Mouse (Mus musculus) adrenal gland, adult 2 months (tissue): Measurements from ENCODE around the gene Speer4b. TPM values are rescaled to one million over a fixed set of nuclear protein-coding genes. Genes with fewer than 3 reads are reported as not detected.
"Not testable (repeated sequence)": the region's sequence is repeated elsewhere in the genome, so short reads cannot be mapped to it uniquely, and the experiment has no call there.

ENCODE experiments used
- DNase-seq: peaks from one replicate; pipeline ENCODE4 v3.0.0; 2021
- long read RNA-seq: library from polyadenylated mRNA; stranded (forward); transcript quantifications from one replicate; pipeline ENCODE4 v2.0.0, GENCODE M21; 2021
- polyA plus RNA-seq: library from polyadenylated mRNA; depleted of rRNA; stranded (reverse); fragments of >200 nt; gene quantifications from 2 replicates; pipeline ENCODE4 v1.2.3, GENCODE M21; 2012; rRNA removed
- total RNA-seq, 2 experiments: library from RNA; stranded (reverse); gene quantifications; 2 replicates each; pipeline ENCODE4 v1.2.3; 2021

Gene Speer4b
- total RNA-seq (not detected), polyA plus RNA-seq (not detected in 2 replicates)
- long read RNA-seq: 0 reads

DNA sequence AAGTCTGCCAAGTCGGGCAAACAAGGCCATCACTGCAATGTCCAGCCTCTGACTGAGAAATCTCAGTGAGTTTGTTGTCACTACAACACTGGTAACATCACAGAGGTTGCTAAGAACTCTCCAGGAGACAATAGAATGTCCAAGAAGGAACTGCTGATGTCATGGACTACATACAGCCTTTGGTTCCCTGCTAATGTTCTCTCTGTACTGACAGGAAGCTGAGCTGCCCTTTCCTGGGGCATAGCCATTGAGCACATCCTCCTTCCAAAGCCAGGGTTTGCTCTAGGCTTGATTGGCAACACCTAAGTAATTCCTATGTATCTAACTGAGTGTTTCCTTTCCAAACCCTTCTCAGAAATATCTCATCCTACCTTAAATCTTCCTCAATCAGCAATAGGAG lies at the start of gene Speer4b:
TSS of gene Speer4b (minus strand) at position 101 of the 400 bp plus-strand sequence.
- DNase-seq: not testable (repeated sequence)

DNA sequence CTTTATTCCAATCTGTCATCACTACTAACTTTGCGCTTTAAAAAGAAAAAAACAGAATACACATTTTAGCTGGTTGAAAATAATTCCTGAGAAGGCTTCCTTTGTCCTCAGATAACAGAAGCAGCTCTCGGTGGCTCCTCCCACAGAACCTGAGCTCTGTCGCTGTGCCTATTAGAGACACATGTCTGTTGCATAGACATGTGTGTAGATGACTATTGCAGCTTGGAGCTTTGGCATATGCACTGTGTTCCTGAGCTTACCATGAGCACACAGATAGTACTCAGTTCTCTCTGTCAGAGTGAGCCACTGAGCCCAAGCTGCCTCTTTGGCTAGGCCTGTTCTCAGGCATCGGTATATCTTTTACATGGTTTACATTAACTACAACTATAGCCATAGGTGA lies 48.1 kb upstream of the Speer4b start:
- DNase-seq: no peak

DNA sequence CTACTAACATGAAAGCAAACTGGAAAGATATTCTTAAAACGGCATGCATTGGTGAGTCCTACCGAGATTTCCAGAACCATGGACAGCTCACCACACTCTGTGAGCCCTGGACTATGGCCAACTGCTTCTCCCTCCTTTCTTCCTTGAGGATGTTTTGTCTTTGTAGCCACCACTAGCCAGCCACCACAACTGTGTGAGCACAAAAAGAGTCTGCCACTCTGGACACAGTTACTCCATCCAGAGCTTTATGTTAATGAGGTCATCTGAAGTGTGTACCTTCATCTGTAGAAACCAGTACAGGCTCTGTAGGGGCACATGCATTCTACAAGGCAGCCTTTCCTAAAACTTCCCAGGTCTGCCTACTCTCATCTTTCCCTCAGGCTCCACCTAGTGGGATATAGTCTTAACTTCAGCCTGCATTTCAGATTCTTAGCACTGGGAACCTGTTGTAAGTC lies 43.6 kb upstream of the Speer4b start:
- DNase-seq: peak; percentile 42

DNA sequence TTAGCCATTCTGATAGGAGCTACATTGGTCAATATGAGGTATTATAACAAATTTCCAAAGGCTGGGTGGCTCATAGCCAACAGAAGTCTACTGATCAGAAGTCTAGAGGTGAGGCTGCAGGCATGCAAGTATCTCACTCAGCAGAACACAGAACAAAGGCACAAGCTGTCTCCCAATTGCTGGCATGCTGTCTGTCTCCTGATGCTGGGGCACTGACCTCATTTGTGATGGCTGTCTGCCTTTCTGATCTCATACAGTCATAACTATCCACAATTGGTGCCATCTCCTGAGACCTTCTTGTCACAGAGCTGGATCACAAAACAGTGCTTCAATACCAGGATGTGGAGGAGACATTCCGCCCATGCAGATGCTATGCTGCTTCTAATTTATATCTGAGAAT lies 25.7 kb upstream of the Speer4b start:
- DNase-seq: no peak

DNA sequence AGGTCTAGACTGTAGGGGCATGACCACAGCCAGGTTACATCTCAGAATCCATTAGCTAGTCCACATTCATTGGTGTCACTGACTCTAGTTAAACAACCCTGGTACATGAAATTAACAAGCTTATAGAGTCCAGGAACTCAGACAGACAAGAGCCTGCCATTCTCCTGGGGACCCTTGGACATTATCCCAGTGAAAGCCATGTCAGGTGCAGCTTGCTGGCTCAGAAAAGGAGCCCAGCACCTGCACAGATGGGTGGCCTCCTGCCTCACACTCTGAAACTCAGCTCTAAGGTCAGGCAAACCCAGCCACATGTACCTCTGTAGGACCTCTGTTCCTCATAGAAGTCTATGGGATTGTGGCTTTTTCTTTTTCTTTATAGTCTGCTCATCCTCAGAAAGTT lies 17.5 kb upstream of the Speer4b start:
- DNase-seq: no peak

DNA sequence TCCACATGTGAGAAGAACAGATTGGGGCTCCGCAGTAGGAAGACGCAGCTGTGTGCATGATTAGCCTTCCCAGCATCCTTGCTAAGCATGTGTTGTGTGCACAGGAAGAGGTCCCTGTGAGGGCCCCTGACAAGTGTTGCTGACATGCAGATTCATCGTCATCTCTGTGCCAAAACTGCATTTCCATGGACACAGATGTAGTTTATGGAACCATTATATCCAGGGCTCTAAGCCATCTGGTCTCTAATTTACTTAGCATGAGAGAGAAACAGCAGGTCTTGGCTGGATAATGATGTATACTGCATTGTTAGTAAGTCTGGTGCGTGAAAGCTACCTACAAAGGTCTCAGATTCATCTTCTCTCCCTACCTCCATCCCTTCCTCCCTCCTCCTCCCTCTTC lies 10.3 kb downstream of the Speer4b start:
- DNase-seq: no peak

DNA sequence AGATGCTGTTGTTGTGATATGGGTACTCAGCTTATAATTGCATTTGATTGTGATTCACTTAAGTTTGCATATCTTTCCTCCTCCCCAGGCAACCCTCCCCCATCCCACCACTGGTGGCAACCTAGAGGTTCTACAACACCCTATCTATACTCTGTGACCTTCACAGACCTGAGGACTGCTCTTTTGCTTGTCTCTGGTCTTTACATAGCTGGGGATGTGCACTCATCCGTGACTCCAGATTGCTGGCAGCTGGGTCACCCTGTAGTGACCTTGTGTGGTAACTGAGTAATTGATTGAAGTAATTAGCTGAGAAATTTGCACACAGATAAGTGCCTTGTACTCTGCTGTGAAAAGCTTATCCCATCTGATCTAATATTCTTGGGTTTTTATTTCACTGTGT lies 15.1 kb downstream of the Speer4b start:
- DNase-seq: no peak

DNA sequence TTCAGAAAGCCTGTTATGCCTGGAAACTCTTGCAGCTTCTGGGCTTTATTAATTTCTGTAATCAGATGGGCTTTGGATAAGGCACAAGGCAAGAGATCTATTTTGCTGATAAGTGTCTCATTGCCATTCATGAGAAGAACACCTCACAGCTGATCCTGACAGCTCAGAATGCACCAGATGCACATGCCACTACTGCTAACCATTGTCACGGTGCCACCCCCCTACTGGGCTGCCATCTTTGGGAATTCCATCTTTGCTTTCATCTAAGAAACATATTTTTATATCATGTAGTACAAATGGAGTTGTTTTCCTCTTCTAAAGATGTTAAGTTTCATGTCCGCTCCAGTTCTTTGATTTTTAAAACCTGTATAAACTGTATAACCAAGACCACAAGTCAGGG lies 19.5 kb downstream of the Speer4b start:
- DNase-seq: no peak

DNA sequence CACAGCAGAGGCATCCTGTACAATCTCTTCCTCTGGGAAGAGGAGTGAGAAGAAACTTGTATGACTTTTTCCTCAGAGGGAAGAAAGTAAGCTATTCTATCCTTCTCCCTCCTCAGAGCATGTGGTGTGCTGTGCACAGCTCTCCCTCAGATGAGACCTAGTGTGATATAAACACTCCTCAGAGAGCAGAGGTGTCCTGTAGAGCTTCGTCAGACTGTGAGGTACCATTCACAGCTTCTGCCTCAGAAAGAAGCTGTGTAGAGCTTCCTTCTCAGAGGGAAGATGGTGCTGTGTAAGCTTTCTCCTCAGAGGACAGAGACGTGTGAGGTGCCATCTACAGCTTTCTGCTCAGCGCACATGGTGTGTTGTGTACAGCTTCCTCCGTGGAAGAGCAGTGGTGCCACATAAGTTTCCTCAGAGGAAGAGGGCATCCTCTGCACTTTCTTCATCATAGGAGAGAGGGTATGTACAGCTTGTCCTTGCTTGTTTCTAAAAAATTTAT lies 26.2 kb downstream of the Speer4b start:
- DNase-seq: no peak

DNA sequence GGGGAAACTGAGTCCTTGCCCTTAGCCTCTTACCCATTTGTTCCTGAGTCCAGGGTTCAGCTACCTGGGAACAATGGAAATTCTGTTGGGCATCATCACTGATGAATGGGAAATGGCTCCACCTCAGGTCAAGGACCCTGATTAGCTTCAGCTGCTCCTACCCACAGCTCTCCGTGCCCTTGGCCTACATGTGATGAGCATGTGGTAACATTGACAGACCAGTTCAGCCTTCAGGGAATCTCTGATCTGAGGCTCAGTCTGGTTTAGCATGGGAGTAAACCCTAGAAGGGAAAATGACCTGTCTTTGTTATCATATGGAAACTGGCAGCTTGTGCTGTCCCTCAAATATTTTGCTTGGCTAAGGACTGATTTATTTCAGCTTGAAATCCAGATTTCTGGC lies 43.6 kb downstream of the Speer4b start:
- peak; percentile 43 for DNase-seq

DNA sequence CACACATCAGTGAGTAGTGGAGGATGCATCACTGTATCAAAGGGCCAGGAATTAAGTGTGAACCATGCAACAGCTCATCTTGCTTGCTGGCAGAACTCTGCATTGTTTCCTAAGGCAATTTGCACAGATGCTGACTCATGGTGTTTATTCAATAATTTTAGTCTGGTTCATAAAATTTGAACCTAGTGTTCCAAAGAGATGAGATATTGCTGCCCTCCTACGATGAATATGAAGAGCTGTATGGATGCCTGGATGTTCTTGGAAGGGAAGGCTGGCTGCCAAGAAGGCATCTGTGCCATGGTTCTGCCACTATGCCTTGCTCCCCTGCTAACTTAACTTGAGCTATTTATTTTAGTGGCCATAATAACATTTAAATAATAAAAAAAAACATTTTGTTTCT lies 44.3 kb downstream of the Speer4b start:
- DNase-seq: no peak

DNA sequence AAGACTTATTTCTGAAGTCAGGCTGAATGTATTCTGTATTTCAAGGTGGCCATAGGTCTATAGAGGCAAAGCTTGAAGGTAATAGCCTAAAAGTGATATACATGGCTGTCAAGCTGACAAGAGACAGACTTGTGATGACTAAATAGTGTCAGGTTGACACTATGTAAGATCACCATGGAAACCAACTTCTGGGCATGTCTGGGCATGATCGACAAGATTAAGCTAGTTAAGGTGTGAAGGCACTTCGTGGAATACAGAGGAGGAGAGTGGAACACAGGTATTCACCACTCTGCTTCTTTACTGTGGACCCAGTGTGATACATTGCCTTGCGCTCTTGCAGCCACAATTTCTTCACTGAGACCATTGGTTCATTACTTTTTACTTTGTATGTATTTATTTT lies 46.9 kb downstream of the Speer4b start:
- DNase-seq: no peak

DNA sequence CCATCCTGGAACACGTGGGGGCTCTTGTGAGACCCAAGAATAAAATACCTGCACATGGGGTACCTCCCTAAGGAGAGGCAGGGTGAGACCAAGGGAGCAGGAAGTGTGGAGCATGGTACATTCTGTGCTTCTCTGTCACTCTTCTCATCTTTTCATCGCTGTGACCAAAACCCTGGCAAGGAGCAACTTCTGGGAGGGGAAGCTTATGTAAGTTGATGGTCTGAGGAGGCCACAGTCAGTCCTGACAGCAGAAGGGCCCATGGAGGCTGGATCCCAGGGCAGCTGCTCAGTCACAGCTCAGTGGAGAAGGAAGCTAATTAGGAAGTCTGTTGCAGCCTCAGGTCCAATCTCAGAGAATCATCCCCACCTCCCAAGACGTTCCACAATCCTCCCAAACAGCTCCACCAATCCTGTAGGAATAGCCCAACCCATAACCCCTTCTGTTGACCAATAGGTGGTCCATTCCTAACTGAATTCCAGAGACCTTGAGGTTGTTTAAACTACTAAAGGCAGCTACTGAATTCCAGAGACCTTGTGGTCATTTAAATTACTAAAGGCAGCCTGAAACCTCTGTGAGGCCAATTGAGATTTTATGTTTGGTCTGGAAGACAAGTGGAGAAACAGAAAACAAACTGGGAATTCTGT lies 47.9 kb downstream of the Speer4b start:
- no peak for DNase-seq
